Mouse (Mus musculus) heart, embryonic 11.5 days (tissue): Measurements from ENCODE around the gene Fam50b. TPM values are rescaled to one million over a fixed set of nuclear protein-coding genes. Genes with fewer than 3 reads are reported as not detected.

ENCODE experiments used
- ATAC-seq: fragments of 200-750 bp; cut with Nextera tagmentation; replicated peaks from 2 replicates; pipeline ENCODE4 v1.8.0; 2017; ENCODE audit warnings: moderate library complexity; ENCODE audit not compliant: insufficient number of reproducible peaks, low FRiP score, low TSS enrichment
- H3K27ac ChIP-seq: fragments of 300-500 bp; sonication (generic); 2 replicates; pipeline ENCODE4 v1.5.1; 2014; ENCODE audit warnings: mild to moderate bottlenecking, low read depth, low read length
- H3K27me3 ChIP-seq: fragments of 300-500 bp; sonication (generic); 2 replicates; pipeline ENCODE4 v1.6.1; 2014; ENCODE audit warnings: mild to moderate bottlenecking, low read length, mixed read lengths; ENCODE audit not compliant: control insufficient read depth, insufficient read depth
- H3K36me3 ChIP-seq: fragments of 300-500 bp; sonication (generic); 2 replicates; pipeline ENCODE4 v1.6.1; 2014; ENCODE audit warnings: mild to moderate bottlenecking, low read length, moderate library complexity, mixed read lengths; ENCODE audit not compliant: control insufficient read depth, insufficient read depth
- H3K4me1 ChIP-seq: fragments of 300-500 bp; sonication (generic); 2 replicates; pipeline ENCODE4 v1.6.1; 2014; ENCODE audit warnings: low read length; ENCODE audit not compliant: control insufficient read depth, insufficient read depth
- H3K4me2 ChIP-seq: fragments of 300-500 bp; sonication (generic); 2 replicates; pipeline ENCODE4 v1.6.1; 2014; ENCODE audit warnings: mild to moderate bottlenecking, moderate library complexity
- H3K4me3 ChIP-seq: fragments of 300-500 bp; sonication (generic); 2 replicates; pipeline ENCODE4 v1.5.1; 2014; ENCODE audit warnings: low read depth, low read length
- H3K9ac ChIP-seq: fragments of 300-500 bp; sonication (generic); 2 replicates; pipeline ENCODE4 v1.6.1; 2014; ENCODE audit warnings: mild to moderate bottlenecking, low read depth, low read length, moderate library complexity
- H3K9me3 ChIP-seq: fragments of 300-500 bp; sonication (generic); replicated peaks from 2 replicates; pipeline ENCODE4 v1.6.1; 2016; ENCODE audit warnings: low read length; ENCODE audit not compliant: control insufficient read depth
- WGBS: fragments of 180-500 bp; shearing (Covaris S2); extraction: QIAGEN DNeasy Blood & Tissue Kit; methylation state at CpG from one replicate; pipeline ENCODE4 v1.1.7; 2014; ENCODE audit not compliant: insufficient replicate concordance; 5-methylcytosine and 5-hydroxymethylcytosine counted together
- polyA plus RNA-seq: library from polyadenylated mRNA; unstranded; fragments of >200 nt; fragmentation: Nextera tagmentation; extraction: Ambion mirVana; gene quantifications from 2 replicates; pipeline ENCODE4 v1.2.1, GENCODE M21; 2014

The Fam50b gene
- polyA plus RNA-seq, 1 experiment from 2014 or later: not detected

DNA sequence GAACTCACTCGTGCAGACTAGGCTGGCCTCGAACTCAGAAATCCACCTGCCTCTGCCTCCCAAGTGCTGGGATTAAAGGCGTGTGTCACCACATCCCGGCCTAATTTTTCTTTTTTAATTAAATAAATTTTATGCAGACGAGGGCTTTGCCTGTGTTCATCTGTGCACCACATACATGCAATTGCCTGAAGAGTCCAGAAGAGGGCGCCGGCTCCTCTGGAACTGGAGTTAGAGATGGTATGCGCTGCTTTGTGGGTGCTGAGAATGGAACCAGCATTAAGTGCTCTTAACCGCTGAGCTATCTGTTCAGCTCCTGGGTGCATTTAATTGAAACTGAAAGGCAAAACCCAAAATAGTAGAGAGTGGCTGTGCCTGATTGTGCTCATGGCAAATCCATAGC, 6.6 kb downstream of the Fam50b start:
- no peak overlapping the region for H3K27ac ChIP-seq
- H3K4me1 ChIP-seq: no peaks in the 10 kb centered on the region; the same call in 1 of the 2 replicates
- WGBS: 77% methylated on average over 9 of the region's 9 CpGs
- no peak overlapping the region for H3K9ac ChIP-seq
- no peak overlapping the region for H3K4me2 ChIP-seq
- H3K36me3 ChIP-seq: no peaks in the 10 kb centered on the region
- ATAC-seq: no peak
- H3K4me3 ChIP-seq: no peak overlapping the region
- H3K9me3 ChIP-seq: peaks cover 3% of the 10 kb centered on the region; the same call in 1 of the 2 replicates
- no peaks in the 10 kb centered on the region for H3K27me3 ChIP-seq

DNA sequence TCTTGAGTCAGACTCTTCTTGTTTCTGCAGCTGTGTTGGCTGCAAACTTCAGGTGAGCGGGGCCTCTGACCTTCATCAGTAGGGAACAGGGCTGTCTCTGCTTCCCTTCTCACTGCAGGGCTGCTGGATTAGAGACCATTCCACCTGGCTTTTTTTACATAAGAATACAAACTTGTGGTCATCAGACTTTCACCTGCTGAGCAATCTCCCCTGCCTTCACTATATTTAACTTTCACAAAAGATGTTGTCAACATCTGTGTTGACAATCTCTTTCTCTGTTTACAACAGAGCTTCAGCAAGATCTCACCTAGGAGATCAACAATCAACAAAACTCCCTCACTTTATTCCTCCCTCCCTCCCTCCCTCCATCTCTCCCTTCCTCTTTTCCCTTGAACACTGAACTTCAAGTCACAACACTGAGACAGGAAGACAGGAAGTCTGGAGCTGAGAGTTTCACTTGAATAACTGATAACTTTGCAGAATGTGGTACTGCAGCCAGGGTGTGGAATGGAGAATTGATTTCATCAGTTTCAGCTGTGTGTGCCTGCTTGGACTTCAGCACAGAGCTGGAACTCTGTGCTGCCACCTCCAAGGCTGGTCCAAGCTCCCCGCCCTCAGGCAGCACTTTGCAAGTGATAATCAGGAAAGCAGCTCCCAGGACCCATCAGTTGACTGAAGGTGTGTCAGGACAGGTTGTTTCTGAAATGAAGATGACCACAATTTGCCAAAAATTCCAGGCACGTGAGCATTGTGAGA, 7.3 kb downstream of the Fam50b start:
- H3K27me3 ChIP-seq: no peaks in the 10 kb centered on the region
- H3K4me1 ChIP-seq: no peaks in the 10 kb centered on the region; the same call in 1 of the 2 replicates
- no peak for ATAC-seq
- H3K9ac ChIP-seq: no peak overlapping the region
- H3K36me3 ChIP-seq: no peaks in the 10 kb centered on the region
- 65% methylated on average over 3 of the region's 3 CpGs for WGBS
- H3K9me3 ChIP-seq: peaks cover 3% of the 10 kb centered on the region; the same call in 1 of the 2 replicates
- no peak overlapping the region for H3K4me3 ChIP-seq
- no peak overlapping the region for H3K4me2 ChIP-seq
- H3K27ac ChIP-seq: no peak overlapping the region

DNA sequence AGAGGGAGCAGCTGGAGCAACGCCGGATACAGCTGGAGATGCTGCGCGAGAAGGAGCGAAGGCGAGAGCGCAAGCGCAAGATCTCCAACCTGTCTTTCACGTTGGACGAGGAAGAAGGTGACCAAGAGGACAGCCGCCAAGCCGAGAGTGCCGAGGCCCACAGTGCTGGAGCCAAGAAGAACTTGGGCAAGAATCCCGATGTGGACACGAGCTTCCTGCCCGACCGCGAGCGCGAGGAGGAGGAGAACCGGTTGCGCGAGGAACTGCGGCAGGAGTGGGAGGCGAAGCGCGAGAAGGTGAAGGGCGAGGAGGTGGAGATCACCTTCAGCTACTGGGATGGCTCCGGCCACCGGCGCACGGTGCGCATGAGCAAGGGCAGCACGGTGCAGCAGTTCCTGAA, 12.2 kb downstream of the Fam50b start:
- no peak overlapping the region for H3K9ac ChIP-seq
- WGBS: 87% methylated on average over 34 of the region's 34 CpGs
- no peak overlapping the region for H3K4me3 ChIP-seq
- H3K9me3 ChIP-seq: no peaks in the 10 kb centered on the region
- H3K4me2 ChIP-seq: no peak overlapping the region
- no peaks in the 10 kb centered on the region for H3K27me3 ChIP-seq
- no peaks in the 10 kb centered on the region for H3K4me1 ChIP-seq
- H3K36me3 ChIP-seq: no peaks in the 10 kb centered on the region
- no peak overlapping the region for H3K27ac ChIP-seq
- no peak for ATAC-seq

DNA sequence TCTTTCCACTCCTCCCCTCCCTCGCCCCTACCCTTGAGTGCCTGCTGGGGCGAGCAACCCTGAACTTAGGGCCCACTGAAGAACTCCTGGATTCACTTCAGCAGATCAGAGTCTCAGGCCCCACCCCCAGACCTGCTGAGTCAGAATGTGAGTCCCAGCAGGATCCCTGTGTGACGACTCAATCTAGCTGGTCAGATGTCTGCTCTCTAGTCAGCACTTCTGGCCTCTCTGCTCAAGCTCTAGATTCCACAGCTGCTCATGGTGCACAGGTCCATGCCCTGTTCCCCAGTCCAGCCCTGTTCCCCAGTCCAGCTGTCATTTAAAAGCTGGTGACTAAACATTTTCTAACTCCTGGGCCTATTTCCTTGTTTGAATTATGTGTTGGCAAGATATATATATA, 13.9 kb downstream of the Fam50b start:
- Histone ChIP-seq H3K4me3 (no peak overlapping the region), H3K36me3 (no peaks in the 10 kb centered on the region), H3K9me3 (no peaks in the 10 kb centered on the region), H3K27ac (no peak overlapping the region), H3K9ac (no peak overlapping the region), H3K4me2 (no peak overlapping the region), H3K27me3 (no peaks in the 10 kb centered on the region), H3K4me1 (no peaks in the 10 kb centered on the region)
- 52% methylated on average over 3 of the region's 3 CpGs for WGBS
- no peak for ATAC-seq

DNA sequence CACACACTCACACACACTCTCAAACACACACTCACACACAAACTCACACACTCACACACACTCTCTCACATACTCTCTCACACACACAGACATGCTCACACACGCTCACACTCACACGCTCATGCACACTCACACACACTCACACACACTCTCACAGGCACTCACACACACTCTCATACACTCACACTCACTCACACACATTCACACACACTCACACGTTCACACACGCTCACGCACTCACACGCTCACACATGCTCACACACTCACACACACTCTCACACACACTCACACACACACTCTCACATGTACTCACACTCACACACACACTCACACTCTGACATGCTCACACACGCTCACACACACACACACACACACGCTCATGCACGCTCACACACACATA, 24.6 kb downstream of the Fam50b start:
- H3K4me3 ChIP-seq: no peak overlapping the region
- no peak overlapping the region for H3K4me2 ChIP-seq
- H3K36me3 ChIP-seq: no peaks in the 10 kb centered on the region
- 89% methylated on average over 9 of the region's 9 CpGs for WGBS
- H3K9me3 ChIP-seq: no peaks in the 10 kb centered on the region
- no peak overlapping the region for H3K9ac ChIP-seq
- no peaks in the 10 kb centered on the region for H3K27me3 ChIP-seq
- no peak overlapping the region for H3K27ac ChIP-seq
- no peak for ATAC-seq
- H3K4me1 ChIP-seq: peaks cover 3% of the 10 kb centered on the region; the same call in 1 of the 2 replicates

DNA sequence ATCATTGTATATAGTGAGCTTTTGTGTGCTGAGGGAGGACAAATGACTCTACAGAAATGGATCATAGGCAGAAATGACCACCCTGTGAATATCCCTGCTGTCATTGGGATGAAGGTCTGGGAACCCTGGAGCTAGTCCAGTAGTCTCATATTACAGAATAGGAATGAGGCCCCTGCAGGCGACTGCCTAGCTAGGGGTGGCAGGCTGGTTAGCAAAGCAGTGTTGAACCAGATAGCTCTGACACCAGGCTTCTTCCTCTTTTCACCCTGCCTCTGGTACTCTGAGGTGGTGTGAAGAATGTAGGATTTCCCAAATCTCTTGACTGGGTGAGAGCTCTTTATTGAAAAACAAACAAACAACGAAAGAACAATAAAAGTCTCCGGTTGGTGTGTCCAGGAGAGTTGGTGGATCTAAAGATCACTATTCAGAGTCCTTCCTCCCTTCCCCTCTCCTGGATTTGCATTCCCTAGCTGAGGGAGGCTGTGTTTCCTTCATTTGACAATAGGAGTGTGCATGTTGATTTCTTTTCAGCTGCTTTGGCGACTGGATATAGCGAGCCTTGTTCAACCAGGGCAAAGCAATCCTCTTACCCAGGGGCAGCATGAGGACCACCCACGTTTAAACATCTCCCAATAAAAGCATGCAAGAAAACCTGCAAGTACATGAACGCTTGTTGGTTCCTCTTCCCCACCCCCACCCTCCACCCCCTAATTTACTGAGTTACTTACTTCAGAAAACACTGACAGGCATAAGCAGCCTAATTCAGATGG, 26.1 kb downstream of the Fam50b start:
- WGBS: 22% methylated on average over 7 of the region's 7 CpGs
- Histone ChIP-seq H3K4me2 (no peak overlapping the region), H3K4me3 (no peak overlapping the region), H3K4me1 (peaks cover 3% of the 10 kb centered on the region; the same call in 1 of the 2 replicates), H3K9ac (no peak overlapping the region), H3K9me3 (no peaks in the 10 kb centered on the region), H3K36me3 (no peaks in the 10 kb centered on the region), H3K27ac (no peak overlapping the region), H3K27me3 (no peaks in the 10 kb centered on the region)
- no peak for ATAC-seq

DNA sequence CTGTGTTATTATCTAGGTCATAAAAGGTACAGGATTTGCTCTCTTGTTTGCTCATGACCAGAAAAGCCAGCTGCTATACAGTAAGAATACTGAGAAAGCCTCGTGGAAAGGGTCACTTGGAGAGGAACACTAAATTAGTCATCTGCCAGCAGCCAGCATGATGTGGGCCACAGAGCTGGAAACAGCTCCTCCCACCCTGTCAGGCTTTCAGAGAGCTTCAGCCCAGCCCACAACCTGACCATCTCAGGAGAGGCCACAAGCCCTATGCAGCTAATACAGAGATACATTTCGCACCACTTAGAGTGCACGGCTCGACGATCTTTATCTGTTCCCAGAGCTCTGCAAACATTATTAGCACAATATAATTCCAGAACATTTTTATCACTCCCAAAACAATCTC, 27.5 kb downstream of the Fam50b start:
- 48% methylated on average over 5 of the region's 5 CpGs for WGBS
- H3K27me3 ChIP-seq: no peaks in the 10 kb centered on the region
- no peak overlapping the region for H3K27ac ChIP-seq
- H3K9ac ChIP-seq: no peak overlapping the region
- H3K4me1 ChIP-seq: peaks cover 3% of the 10 kb centered on the region; the same call in 1 of the 2 replicates
- no peak overlapping the region for H3K4me2 ChIP-seq
- H3K36me3 ChIP-seq: no peaks in the 10 kb centered on the region
- no peak for ATAC-seq
- no peak overlapping the region for H3K4me3 ChIP-seq
- no peaks in the 10 kb centered on the region for H3K9me3 ChIP-seq

DNA sequence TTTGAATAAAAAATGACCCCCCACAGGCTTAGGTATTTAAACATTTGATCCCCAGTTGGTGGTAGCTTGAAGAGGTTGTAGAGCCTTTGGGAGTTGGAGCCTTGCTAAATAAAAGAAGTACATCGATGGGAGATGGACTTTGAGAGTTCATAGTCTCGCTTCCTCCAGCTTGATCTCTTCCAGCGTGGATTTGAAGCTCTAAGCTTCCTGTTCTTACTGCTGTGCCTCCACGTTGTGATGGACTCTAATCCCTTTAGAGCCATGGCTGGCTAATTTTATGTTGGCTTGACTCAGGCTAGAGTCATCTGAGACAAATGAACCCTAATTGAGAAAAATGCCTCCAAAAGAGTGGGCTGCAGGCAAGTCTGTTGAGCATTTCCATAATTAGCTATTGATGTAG, 28.2 kb downstream of the Fam50b start:
- Histone ChIP-seq H3K4me1 (peaks cover 3% of the 10 kb centered on the region; the same call in 1 of the 2 replicates), H3K9ac (no peak overlapping the region), H3K27ac (no peak overlapping the region), H3K4me3 (no peak overlapping the region), H3K9me3 (no peaks in the 10 kb centered on the region), H3K36me3 (no peaks in the 10 kb centered on the region), H3K27me3 (no peaks in the 10 kb centered on the region), H3K4me2 (no peak overlapping the region)
- 60% methylated on average over 4 of the region's 4 CpGs for WGBS
- ATAC-seq: no peak
